8 mouse cellular contexts compared by ENCODE assay signal in the genomic region with DNA sequence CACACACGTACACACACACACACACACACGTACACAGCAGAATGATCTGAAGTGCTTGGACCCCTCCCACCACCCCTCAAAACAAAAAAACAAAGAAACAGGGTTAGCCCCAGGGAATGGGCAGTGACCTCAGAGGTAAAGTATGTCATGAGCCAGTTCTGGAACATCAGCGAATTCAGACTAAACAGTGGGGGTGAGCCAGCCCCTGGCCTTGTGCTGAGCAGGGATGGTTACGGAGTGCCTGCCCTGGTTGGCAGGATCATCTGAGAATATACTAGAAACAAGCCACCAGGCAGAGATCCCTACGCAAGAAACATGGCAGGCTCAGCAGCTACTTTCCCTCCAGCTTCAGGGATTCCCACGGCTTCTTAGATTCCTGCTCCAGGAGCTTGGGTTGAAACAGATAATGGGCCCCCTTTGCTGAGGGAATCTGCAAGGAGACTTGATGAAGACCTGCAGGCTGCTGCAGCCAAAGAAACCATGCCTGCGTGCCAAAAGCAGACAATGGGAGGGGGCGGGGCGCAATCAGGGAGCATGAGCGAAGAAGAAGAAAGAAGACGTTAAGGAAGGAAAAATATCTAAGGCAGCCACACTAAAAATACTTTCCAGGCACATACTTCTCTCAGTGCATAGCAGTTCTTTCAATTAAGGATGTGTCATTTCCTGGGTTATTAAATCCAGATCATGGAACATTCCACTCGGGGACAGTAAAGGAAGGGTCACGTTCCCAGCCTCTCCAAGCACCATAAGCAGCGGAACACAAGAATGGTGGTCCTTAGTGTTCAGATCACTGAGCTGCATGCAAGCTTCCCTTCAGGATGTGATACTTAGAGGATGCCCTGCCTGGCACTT. TPM values are rescaled to one million over a fixed set of nuclear protein-coding genes. Genes with fewer than 3 reads are reported as not detected.
DNase-seq lines count a peak whose midpoint lies in the region; ATAC-seq and TF ChIP-seq lines count a peak whose summit lies in the region.

No protein-coding gene starts in this region.

- peak overlapping the region; percentile 38 for H3K4me3 ChIP-seq in gastrocnemius, adult 2 months
- H3K4me3 ChIP-seq in hindbrain, embryonic 15.5 days: no peak overlapping the region
- no peak overlapping the region for H3K4me3 ChIP-seq in midbrain, embryonic 15.5 days

- H3K4me1 ChIP-seq in hindbrain, embryonic 15.5 days (replicated peaks): peaks cover 10% of the 10 kb centered on the region
- peaks cover 6% of the 10 kb centered on the region for H3K4me1 ChIP-seq in midbrain, embryonic 15.5 days

- H3K9ac ChIP-seq in hindbrain, embryonic 15.5 days: no peak overlapping the region
- H3K9ac ChIP-seq in midbrain, embryonic 15.5 days: no peak overlapping the region; the same call in none of the 2 replicates

- no peaks in the 10 kb centered on the region for H3K27me3 ChIP-seq in hindbrain, embryonic 15.5 days
- H3K27me3 ChIP-seq in midbrain, embryonic 15.5 days (replicated peaks): no peaks in the 10 kb centered on the region

- DNase-seq in kidney, postnatal 14 days: peak; percentile 39
- no peak for DNase-seq in kidney, adult 8-10 months
- DNase-seq in brain, embryonic 14.5 days (ENCODE audit: low read depth): peak; percentile 82
- DNase-seq in gastrocnemius, adult 2 months: peak; percentile 59
- DNase-seq in urinary bladder, adult 2 months (ENCODE audit: low spot score): no peak

- peak; percentile 75 for ATAC-seq in hindbrain, embryonic 15.5 days (ENCODE audit: low FRiP score, low read depth)
- ATAC-seq in midbrain, embryonic 15.5 days (replicated peaks): peak; percentile 56
- ATAC-seq in monocyte, adult 5-6 weeks (replicated peaks; ENCODE audit: insufficient number of reproducible peaks, low FRiP score, low TSS enrichment, poor library complexity, severe bottlenecking): no peak

- no peaks in the 10 kb centered on the region for H3K36me3 ChIP-seq in hindbrain, embryonic 15.5 days
- H3K36me3 ChIP-seq in midbrain, embryonic 15.5 days (replicated peaks): no peaks in the 10 kb centered on the region

- intact Hi-C loops in gastrocnemius, adult 2 months (cut with DNase I): no loop called here

- peak overlapping the region; percentile 82 for H3K27ac ChIP-seq in gastrocnemius, adult 2 months
- H3K27ac ChIP-seq in hindbrain, embryonic 15.5 days (replicated peaks): peak overlapping the region; percentile 72
- H3K27ac ChIP-seq in midbrain, embryonic 15.5 days: peak overlapping the region; percentile 62; the same call in 1 of the 2 replicates

- 26% methylated on average over 14 of the region's 14 CpGs for WGBS in hindbrain, embryonic 15.5 days
- 38% methylated on average over 14 of the region's 14 CpGs for WGBS in midbrain, embryonic 15.5 days

- no peaks in the 10 kb centered on the region for H3K9me3 ChIP-seq in hindbrain, embryonic 15.5 days
- no peaks in the 10 kb centered on the region for H3K9me3 ChIP-seq in midbrain, embryonic 15.5 days

- TF ChIP-seq POLR2A in brain, embryonic 14.5 days (IDR thresholded peaks at IDR 0.05; ENCODE audit: borderline replicate concordance, extremely low read depth, insufficient read depth, insufficient read length, poor library complexity, severe bottlenecking): no peak

- H3K4me2 ChIP-seq in hindbrain, embryonic 15.5 days: peak overlapping the region; percentile 39
- H3K4me2 ChIP-seq in midbrain, embryonic 15.5 days: peak overlapping the region; percentile 29

- TF ChIP-seq CTCF in brain, embryonic 14.5 days (IDR thresholded peaks at IDR 0.05; ENCODE audit: borderline replicate concordance, extremely low read depth, insufficient read depth, insufficient read length): no peak
- TF ChIP-seq CTCF in gastrocnemius, adult 2 months (IDR thresholded peaks at IDR 0.05): no peak

RNA-seq across cellular contexts. Expression of a gene that starts 30.6 kb away (rescaled TPM):
- polyA plus RNA-seq in brain, embryonic 14.5 days (2012; rRNA removed): 14.9 and 15.1 TPM in 2 replicates
- total RNA-seq in gastrocnemius, adult 2 months (2021): 100 to 1,000 TPM in 1 of 2 experiments, 10 to 100 TPM in 1; 70.8 to 292 TPM
- 9.7 and 15.3 TPM in 2 replicates for polyA plus RNA-seq in hindbrain, embryonic 15.5 days (2015; fragmentation: Nextera tagmentation; extraction: Ambion mirVana)
- polyA plus RNA-seq in midbrain, embryonic 15.5 days (2015; fragmentation: Nextera tagmentation; extraction: Ambion mirVana): 9.6 and 10.4 TPM in 2 replicates
- 79.7 and 89.7 TPM in 2 replicates for polyA plus RNA-seq in urinary bladder, adult 2 months (2012; rRNA removed)
- total RNA-seq in monocyte, adult 5-6 weeks (2017): 29.3 to 85.7 TPM (median 49.8 TPM) in 3 replicates

RNA-seq across cellular contexts. Expression of a gene that starts 53.9 kb away (rescaled TPM):
- not detected in 2 replicates for polyA plus RNA-seq in brain, embryonic 14.5 days (2012; rRNA removed)
- total RNA-seq in gastrocnemius, adult 2 months (2021): not detected
- not detected in 2 replicates for polyA plus RNA-seq in hindbrain, embryonic 15.5 days (2015; fragmentation: Nextera tagmentation; extraction: Ambion mirVana)
- polyA plus RNA-seq in midbrain, embryonic 15.5 days (2015; fragmentation: Nextera tagmentation; extraction: Ambion mirVana): not detected in 2 replicates
- 0.10 TPM in 1 of 2 replicates, not detected in the other for polyA plus RNA-seq in urinary bladder, adult 2 months (2012; rRNA removed)
- not detected in 3 replicates for total RNA-seq in monocyte, adult 5-6 weeks (2017)

Comparison
In these comparisons a context has a peak if more than half of its experiments do, and no peak if none do; other contexts are left out.
1. DNase-seq: peak in kidney, postnatal 14 days (single experiment), brain, embryonic 14.5 days (single experiment) and gastrocnemius, adult 2 months (single experiment); none in kidney, adult 8-10 months (0 of 2) and urinary bladder, adult 2 months (single experiment).
2. Peak in every context shown above with its lines, with median percentiles within 50 percentile points of each other: H3K27ac ChIP-seq.